Mouse (Mus musculus) ES-E14 (cell line): ENCODE measurements at regions not wholly inside any gene's neighbourhood (a gene's known extent, or its start where the extent isn't known, plus 50 kb on each side); places are given as distances from the start of the nearest gene placed in this dataset.

Source experiments
- CHD2 ChIP-seq: IDR thresholded peaks from 2 replicates; pipeline ENCODE4 v1.6.1; 2014; ENCODE audit warnings: mild to moderate bottlenecking, low read depth, low read length, inconsistent platforms
- HCFC1 ChIP-seq: IDR thresholded peaks from 2 replicates; pipeline ENCODE4 v1.6.1; 2012; ENCODE audit warnings: low read length, inconsistent platforms, borderline replicate concordance; ENCODE audit not compliant: insufficient read depth
- ZC3H11A ChIP-seq: IDR thresholded peaks from 2 replicates; pipeline ENCODE4 v1.6.1; 2012; ENCODE audit warnings: low read depth, mild to moderate bottlenecking, inconsistent platforms, low read length, borderline replicate concordance
- ZNF384 ChIP-seq: IDR thresholded peaks from 2 replicates; pipeline ENCODE4 v1.6.1; 2012; ENCODE audit warnings: low read depth, low read length, inconsistent platforms

- TF ChIP-seq CHD2, result no peak
- no peak for TF ChIP-seq HCFC1
- no peak for TF ChIP-seq ZNF384
- no peak for TF ChIP-seq ZC3H11A
Observed at GRCm38 (mm10) chr15:70982719-70983118, 2851.6 kb upstream of the Gm6569 start.
